Mouse (Mus musculus): ENCODE data around the gene Bms1. TPM values are rescaled to one million over a fixed set of nuclear protein-coding genes. Genes with fewer than 3 reads are reported as not detected.

Bms1 gene
- polyA plus RNA-seq (2016; fragmentation: Nextera tagmentation; extraction: Ambion mirVana): 33.9 and 45.5 TPM in 2 replicates

DNA sequence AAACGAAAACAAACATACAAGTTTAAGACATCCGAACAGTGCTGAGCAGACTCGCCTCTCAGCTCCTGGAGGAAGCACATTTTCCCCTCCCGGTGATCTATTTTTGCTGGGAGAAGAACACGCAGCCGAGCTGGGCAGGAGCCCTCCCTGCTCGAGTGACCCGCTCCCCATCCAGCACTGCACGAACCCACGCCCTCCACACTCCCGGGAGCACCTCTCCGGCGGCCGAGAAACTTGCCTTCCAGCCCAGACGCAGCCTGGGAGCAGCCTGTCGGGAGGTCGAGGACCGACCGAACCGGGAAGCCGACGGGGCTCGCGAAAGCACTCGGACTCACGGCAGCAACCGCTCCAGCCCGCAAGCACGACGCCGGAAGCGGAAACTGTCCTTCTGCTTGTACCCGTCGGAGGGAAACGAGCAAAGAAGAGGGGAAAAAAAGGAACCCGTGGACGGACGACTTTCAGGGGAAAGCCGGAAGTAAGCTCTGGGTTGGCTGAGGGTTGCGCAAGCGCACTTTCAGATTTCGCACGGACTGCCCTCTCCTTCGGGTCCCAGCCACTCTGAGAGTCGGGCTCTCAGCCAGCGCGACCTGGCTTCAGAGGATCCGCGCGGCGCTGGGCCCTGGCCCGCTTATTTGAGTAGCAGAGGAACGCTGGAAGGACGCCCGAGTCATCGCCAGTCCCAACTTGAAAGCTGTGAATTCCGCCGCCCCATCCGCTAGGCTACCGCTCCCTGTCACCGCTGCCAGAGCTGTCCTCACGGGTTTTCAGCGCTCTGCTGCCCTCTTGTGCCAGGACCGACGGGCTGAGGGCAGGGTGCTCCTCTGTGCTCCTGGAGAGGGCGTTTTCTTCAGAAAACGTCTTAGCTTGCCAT is at the start of gene Bms1:
Bms1 (minus strand) TSS at position 425 of the 871 bp plus-strand sequence.
- peak; percentile 95 for DNase-seq (ENCODE audit: low spot score)
- under 1% methylated on average over 67 of the region's 67 CpGs for WGBS
- peak within 1 kb of the TSS; percentile 91 for H3K27ac ChIP-seq
- H3K36me3 ChIP-seq: peaks cover 35% of the 10 kb centered on the region
- no peaks in the 10 kb centered on the region for H3K9me3 ChIP-seq
- H3K4me1 ChIP-seq (replicated peaks): peaks cover 13% of the 10 kb centered on the region
- no peaks in the 10 kb centered on the region for H3K27me3 ChIP-seq (ENCODE audit: insufficient read depth, poor library complexity, severe bottlenecking)
- peak within 1 kb of the TSS; percentile 98 for H3K4me3 ChIP-seq

DNA sequence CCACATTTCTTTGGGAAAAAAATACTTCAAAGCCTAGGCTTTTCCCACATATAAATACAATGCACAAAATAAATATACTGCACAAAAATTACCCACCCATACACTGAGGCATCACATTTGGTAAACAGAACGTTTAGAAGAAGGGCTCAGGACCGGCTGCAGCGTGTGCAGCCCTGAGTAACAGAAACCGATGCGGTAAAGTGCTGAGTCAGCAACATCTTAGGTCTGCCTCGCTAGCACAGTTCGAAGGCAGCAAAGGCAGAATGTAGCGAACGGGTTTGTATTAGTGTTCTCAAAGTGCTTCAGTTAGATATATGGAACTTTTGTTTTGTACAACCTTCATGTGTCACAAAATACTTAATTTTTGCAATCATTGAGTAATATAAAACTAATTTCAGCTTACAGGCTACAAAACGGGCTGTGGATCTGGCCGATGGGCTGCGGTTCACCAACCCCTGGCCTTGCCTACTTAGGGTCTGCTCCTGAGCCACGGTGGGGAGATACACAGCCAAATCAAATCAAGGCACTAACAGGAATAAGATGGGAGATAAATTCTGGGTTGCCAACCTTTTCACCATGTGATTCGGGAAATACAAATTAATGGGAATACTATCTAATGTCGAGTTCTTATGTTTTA is 42.9 kb upstream of the Bms1 start:
- DNase-seq (ENCODE audit: low spot score): no peak
- Histone ChIP-seq H3K36me3 (peaks cover 36% of the 10 kb centered on the region), H3K4me3 (no peak overlapping the region), H3K27me3 (ENCODE audit: insufficient read depth, poor library complexity, severe bottlenecking) (no peaks in the 10 kb centered on the region), H3K27ac (no peak overlapping the region), H3K4me1 (replicated peaks) (no peaks in the 10 kb centered on the region), H3K9me3 (no peaks in the 10 kb centered on the region)
- WGBS: 81% methylated on average over 15 of the region's 15 CpGs

- DNase-seq (ENCODE audit: low spot score): no peak
- H3K27ac ChIP-seq: no peak overlapping the region
- 77% methylated on average over 1 of the region's 1 CpGs for WGBS
- 0 out of 2 replicates have a peak, but pooled peaks cover 6% of the 10 kb centered on the region for H3K36me3 ChIP-seq
- H3K4me1 ChIP-seq (replicated peaks): peaks cover 22% of the 10 kb centered on the region
- no peaks in the 10 kb centered on the region for H3K27me3 ChIP-seq (ENCODE audit: insufficient read depth, poor library complexity, severe bottlenecking)
- no peak overlapping the region for H3K4me3 ChIP-seq
- H3K9me3 ChIP-seq: no peaks in the 10 kb centered on the region
Observed at GRCm38 (mm10) chr6:118457726-118458125, 38.5 kb upstream of the Bms1 start.

- WGBS: under 1% methylated on average over 43 of the region's 43 CpGs
- Histone ChIP-seq H3K4me1 (replicated peaks) (peaks cover 22% of the 10 kb centered on the region), H3K36me3 (peaks cover 17% of the 10 kb centered on the region), H3K4me3 (peak within 1 kb of the TSS; percentile 86), H3K27ac (peak within 1 kb of the TSS; percentile 96), H3K27me3 (ENCODE audit: insufficient read depth, poor library complexity, severe bottlenecking) (no peaks in the 10 kb centered on the region), H3K9me3 (no peaks in the 10 kb centered on the region)
- peak; percentile 92 for DNase-seq (ENCODE audit: low spot score)
Observed at GRCm38 (mm10) chr6:118455042-118455631, 35.9 kb upstream of the Bms1 start, which contains the start of gene Zfp248. Gene Zfp248 (minus strand): TSS chr6:118455528.

GRCm38 (mm10) chr6:118454452-118454851 is 35.2 kb upstream of the Bms1 start:
- H3K27me3 ChIP-seq (ENCODE audit: insufficient read depth, poor library complexity, severe bottlenecking): no peaks in the 10 kb centered on the region
- H3K4me3 ChIP-seq: peak overlapping the region; percentile 86
- 56% methylated on average over 8 of the region's 8 CpGs for WGBS
- H3K27ac ChIP-seq: peak overlapping the region; percentile 96
- peak; percentile 6 for DNase-seq (ENCODE audit: low spot score)
- peaks cover 22% of the 10 kb centered on the region for H3K4me1 ChIP-seq (replicated peaks)
- H3K9me3 ChIP-seq: no peaks in the 10 kb centered on the region
- peaks cover 17% of the 10 kb centered on the region for H3K36me3 ChIP-seq

DNA sequence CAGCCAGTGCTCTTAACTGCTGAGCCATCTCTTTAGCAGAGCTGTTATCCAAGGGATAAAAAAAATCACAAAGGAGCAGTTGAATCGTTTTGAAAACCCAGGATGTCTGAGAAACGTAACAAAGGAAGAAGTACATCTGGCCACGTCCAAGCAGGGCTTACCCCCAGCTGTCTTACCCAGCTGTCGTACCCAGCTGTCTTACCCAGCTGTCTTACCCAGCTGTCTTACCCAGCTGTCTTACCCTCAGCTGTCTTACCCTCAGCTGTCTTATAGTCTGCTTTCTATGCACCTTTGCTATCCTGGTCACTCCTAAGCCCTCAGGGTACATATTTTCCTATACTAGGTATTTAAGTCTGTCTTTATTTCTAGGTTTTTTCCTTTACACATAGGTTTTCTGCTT is 12.2 kb upstream of the Bms1 start:
- H3K36me3 ChIP-seq: peaks cover 58% of the 10 kb centered on the region

GRCm38 (mm10) chr6:118426666-118427065 is 7.4 kb upstream of the Bms1 start:
- peaks cover 47% of the 10 kb centered on the region for H3K36me3 ChIP-seq
- DNase-seq (ENCODE audit: low spot score): no peak
- WGBS: 96% methylated on average over 1 of the region's 1 CpGs
- no peaks in the 10 kb centered on the region for H3K4me1 ChIP-seq (replicated peaks)
- H3K9me3 ChIP-seq: peaks cover 17% of the 10 kb centered on the region; the same call in 1 of the 2 replicates
- no peak overlapping the region for H3K27ac ChIP-seq
- no peaks in the 10 kb centered on the region for H3K27me3 ChIP-seq (ENCODE audit: insufficient read depth, poor library complexity, severe bottlenecking)
- no peak overlapping the region for H3K4me3 ChIP-seq

More for the DNA sequence above, 12.2 kb upstream of the Bms1 start:
- Histone ChIP-seq H3K9me3 (peaks cover 17% of the 10 kb centered on the region; the same call in 1 of the 2 replicates), H3K27me3 (ENCODE audit: insufficient read depth, poor library complexity, severe bottlenecking) (no peaks in the 10 kb centered on the region), H3K4me1 (replicated peaks) (no peaks in the 10 kb centered on the region), H3K27ac (no peak overlapping the region), H3K4me3 (no peak overlapping the region)
- DNase-seq (ENCODE audit: low spot score): no peak
- WGBS: 95% methylated on average over 4 of the region's 4 CpGs

- 83% methylated on average over 1 of the region's 1 CpGs for WGBS
- H3K36me3 ChIP-seq: peaks cover 98% of the 10 kb centered on the region
Observed at GRCm38 (mm10) chr6:118410428-118410827, 8.8 kb downstream of the Bms1 start.

DNA sequence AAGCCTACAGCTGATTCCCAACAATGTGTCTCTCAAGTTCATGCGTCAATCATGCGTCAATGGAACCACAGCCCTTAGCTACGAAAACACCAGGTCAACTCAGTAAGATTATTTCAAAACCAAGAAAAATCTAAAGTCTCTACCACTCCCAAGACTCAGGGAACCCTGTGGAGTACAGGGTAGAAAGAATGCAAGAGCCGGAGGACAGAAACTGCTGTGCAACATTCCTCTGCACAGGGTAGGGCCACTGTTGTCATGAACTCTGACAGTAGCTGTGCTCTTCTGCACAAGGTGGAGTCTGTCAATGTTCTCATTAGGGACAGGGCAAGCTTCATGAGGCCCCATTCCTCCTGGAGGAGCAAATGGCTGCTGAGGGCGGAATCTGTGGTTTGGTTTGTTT is 10.8 kb downstream of the Bms1 start:
- H3K4me3 ChIP-seq: no peak overlapping the region
- WGBS: 93% methylated on average over 5 of the region's 5 CpGs
- H3K9me3 ChIP-seq: no peaks in the 10 kb centered on the region
- H3K36me3 ChIP-seq: peaks cover 98% of the 10 kb centered on the region
- DNase-seq (ENCODE audit: low spot score): no peak
- no peaks in the 10 kb centered on the region for H3K4me1 ChIP-seq (replicated peaks)
- no peaks in the 10 kb centered on the region for H3K27me3 ChIP-seq (ENCODE audit: insufficient read depth, poor library complexity, severe bottlenecking)
- no peak overlapping the region for H3K27ac ChIP-seq

More at GRCm38 (mm10) chr6:118410428-118410827, 8.8 kb downstream of the Bms1 start:
- Histone ChIP-seq H3K4me1 (replicated peaks) (no peaks in the 10 kb centered on the region), H3K9me3 (no peaks in the 10 kb centered on the region), H3K27ac (no peak overlapping the region), H3K4me3 (no peak overlapping the region), H3K27me3 (ENCODE audit: insufficient read depth, poor library complexity, severe bottlenecking) (no peaks in the 10 kb centered on the region)
- no peak for DNase-seq (ENCODE audit: low spot score)

- Histone ChIP-seq H3K4me3 (no peak overlapping the region), H3K9me3 (no peaks in the 10 kb centered on the region), H3K36me3 (peaks cover 96% of the 10 kb centered on the region), H3K27me3 (ENCODE audit: insufficient read depth, poor library complexity, severe bottlenecking) (no peaks in the 10 kb centered on the region), H3K4me1 (replicated peaks) (no peaks in the 10 kb centered on the region), H3K27ac (no peak overlapping the region)
- 78% methylated on average over 4 of the region's 4 CpGs for WGBS
- DNase-seq (ENCODE audit: low spot score): no peak
Observed at GRCm38 (mm10) chr6:118406421-118406820, 12.9 kb downstream of the Bms1 start.

DNA sequence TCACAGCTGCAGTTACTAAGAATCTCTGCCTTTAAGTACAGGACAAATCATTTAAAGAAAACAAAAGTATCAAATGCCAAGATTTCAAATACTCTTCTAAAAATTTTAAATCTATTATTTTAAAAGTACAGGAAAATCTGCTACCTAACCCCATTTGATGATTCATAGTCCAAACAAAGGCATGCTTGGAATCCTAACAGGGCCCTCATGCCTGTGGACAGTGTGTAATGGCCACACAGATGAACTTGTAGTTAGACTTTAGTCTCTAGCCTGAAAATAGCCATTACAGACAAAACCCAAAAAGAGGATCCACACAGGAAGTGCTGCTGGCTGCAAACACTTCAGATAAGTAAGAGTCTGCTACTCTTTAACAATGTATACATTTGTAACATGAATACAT is 28.5 kb downstream of the Bms1 start:
- H3K27ac ChIP-seq: no peak overlapping the region
- H3K4me1 ChIP-seq (replicated peaks): no peaks in the 10 kb centered on the region
- H3K9me3 ChIP-seq: no peaks in the 10 kb centered on the region
- H3K27me3 ChIP-seq (ENCODE audit: insufficient read depth, poor library complexity, severe bottlenecking): no peaks in the 10 kb centered on the region
- peaks cover 95% of the 10 kb centered on the region for H3K36me3 ChIP-seq
- H3K4me3 ChIP-seq: no peak overlapping the region
- no peak for DNase-seq (ENCODE audit: low spot score)

- no peak overlapping the region for H3K27ac ChIP-seq
- H3K9me3 ChIP-seq: no peaks in the 10 kb centered on the region
- WGBS: 94% methylated on average over 3 of the region's 3 CpGs
- no peaks in the 10 kb centered on the region for H3K27me3 ChIP-seq (ENCODE audit: insufficient read depth, poor library complexity, severe bottlenecking)
- no peak overlapping the region for H3K4me3 ChIP-seq
- peaks cover 87% of the 10 kb centered on the region for H3K36me3 ChIP-seq
- DNase-seq (ENCODE audit: low spot score): no peak
- no peaks in the 10 kb centered on the region for H3K4me1 ChIP-seq (replicated peaks)
Observed at GRCm38 (mm10) chr6:118385962-118386361, 33.3 kb downstream of the Bms1 start.

DNA sequence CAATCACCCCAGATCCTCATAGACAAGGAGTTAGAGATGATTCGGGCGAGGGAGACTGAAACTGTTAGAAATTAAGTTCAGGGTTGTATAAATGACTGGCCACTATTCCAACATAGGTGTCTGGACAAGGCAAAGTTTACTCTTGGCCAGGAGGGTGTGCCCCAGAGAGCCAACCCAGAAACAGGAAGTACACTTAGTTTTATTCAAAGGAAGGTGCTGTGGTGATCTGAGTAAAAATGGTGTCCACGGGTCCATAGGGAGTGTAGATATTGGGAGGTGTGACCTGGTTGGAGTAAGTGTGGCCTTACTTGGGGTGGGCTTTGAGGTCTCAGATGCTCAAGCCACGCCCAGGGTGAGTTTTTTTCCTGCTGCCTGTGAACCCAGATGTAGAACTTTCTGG is 38.0 kb downstream of the Bms1 start:
- DNase-seq (ENCODE audit: low spot score): no peak
- Histone ChIP-seq H3K27ac (no peak overlapping the region), H3K36me3 (peaks cover 46% of the 10 kb centered on the region), H3K4me1 (replicated peaks) (peaks cover 10% of the 10 kb centered on the region), H3K4me3 (no peak overlapping the region), H3K9me3 (no peaks in the 10 kb centered on the region), H3K27me3 (ENCODE audit: insufficient read depth, poor library complexity, severe bottlenecking) (peaks cover 18% of the 10 kb centered on the region; the same call in 1 of the 2 replicates)
- 90% methylated on average over 4 of the region's 4 CpGs for WGBS

Measured in hindbrain, embryonic 10.5 days (tissue).